Mouse (Mus musculus): Measurements from ENCODE around the gene Nfkbia.

DNA sequence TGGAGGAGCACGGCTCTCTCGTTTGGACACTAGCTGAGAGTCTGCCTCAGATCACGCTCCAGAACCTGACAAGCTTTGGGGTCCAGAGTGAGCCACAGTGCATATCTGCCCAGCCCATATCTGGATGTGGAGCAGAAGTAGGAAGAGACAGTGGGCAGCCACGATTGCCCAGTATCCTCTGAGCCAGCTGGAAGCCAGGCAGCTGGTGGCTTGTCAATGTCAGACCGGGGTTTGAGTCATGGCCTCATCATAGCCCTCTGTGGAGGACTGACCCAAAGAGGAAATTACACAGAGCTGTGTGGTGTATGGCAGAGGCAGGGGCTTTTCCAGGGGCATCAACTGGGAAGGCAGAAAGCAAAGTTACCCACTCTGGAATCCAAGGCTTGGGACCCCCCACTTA, 25.6 kb downstream of the Nfkbia start:
- TF ChIP-seq CTCF (IDR thresholded peaks at IDR 0.05; ENCODE audit: control insufficient read depth, insufficient read depth, insufficient read length) (no peak), MAX (IDR thresholded peaks at IDR 0.05) (no peak), MYOD1 (IDR thresholded peaks at IDR 0.05; ENCODE audit: control insufficient read depth, insufficient read length, low read depth) (peak; percentile 84), MYOG (IDR thresholded peaks at IDR 0.05; ENCODE audit: control insufficient read depth, extremely low read depth, insufficient read length) (no peak), FOSL1 (IDR thresholded peaks at IDR 0.05; ENCODE audit: insufficient read depth, low read length, poor library complexity, severe bottlenecking) (peak; percentile 10)

Measured in C2C12 (cell line).